Mouse (Mus musculus) thymus, adult 2 months (tissue): ENCODE data around the gene Ovch2.

Experiments
- CTCF ChIP-seq: fragments of 200-500 bp; IDR thresholded peaks from 2 replicates; pipeline ENCODE4 v1.5.1; 2012; ENCODE audit warnings: mild to moderate bottlenecking, control low read depth, low read length, moderate library complexity, borderline replicate concordance; ENCODE audit not compliant: control insufficient read depth, poor library complexity, insufficient read depth; ENCODE audit errors: extremely low read depth
- POLR2A ChIP-seq: fragments of 200-500 bp; IDR thresholded peaks from 2 replicates; pipeline ENCODE4 v1.6.1; 2012; ENCODE audit warnings: mild to moderate bottlenecking, low read length, control low read depth, moderate library complexity; ENCODE audit not compliant: control insufficient read depth, poor library complexity, insufficient read depth; ENCODE audit errors: extremely low read depth

DNA sequence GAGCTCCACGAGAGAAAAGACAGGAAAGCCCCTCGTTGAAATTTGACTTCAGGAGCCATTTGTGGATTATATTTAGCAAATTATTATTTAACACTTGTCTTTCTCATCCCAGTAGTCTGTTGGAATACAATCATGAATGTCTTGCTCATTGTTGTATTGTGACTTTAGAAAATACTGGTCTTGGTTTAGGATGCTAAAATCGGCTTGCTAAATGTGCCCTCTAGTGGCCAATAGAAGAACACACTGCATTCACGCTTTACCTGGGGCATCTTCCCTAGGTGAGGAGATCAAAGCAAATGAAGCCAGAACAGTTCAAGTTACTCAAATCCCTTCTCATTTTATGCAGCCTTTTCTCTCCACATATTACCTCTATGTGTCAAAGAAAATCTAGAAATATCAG is 21.4 kb downstream of the Ovch2 start:
- no peak for TF ChIP-seq POLR2A
- no peak for TF ChIP-seq CTCF
